Mouse (Mus musculus) stomach, postnatal 0 days (tissue): ENCODE measurements around the gene Nudt19.

Source experiments
- CTCF ChIP-seq: IDR thresholded peaks from 2 replicates; pipeline ENCODE4 v1.5.1; 2016; ENCODE audit warnings: antibody characterized with exemption, low read depth, mild to moderate bottlenecking, moderate library complexity
- EP300 ChIP-seq: optimal IDR thresholded peaks from 2 replicates; pipeline ENCODE3; 2016; ENCODE audit warnings: antibody characterized with exemption

GRCm38 (mm10) chr7:35563071-35563470 is 7.0 kb upstream of the Nudt19 start:
- no peak for TF ChIP-seq CTCF
- TF ChIP-seq EP300: no peak
